Mouse (Mus musculus) cerebellum, adult 2 months (tissue): ENCODE data around the gene L3mbtl3. TPM values are rescaled to one million over a fixed set of nuclear protein-coding genes. Genes with fewer than 3 reads are reported as not detected.

ENCODE experiments used
- DNase-seq, 2 experiments: peaks; one replicate each; pipeline ENCODE4 v3.0.0; 2021
- H3K27ac ChIP-seq: fragments of 200-500 bp; 2 replicates; pipeline ENCODE4 v1.5.1; 2012; ENCODE audit warnings: low read length, control low read depth, inconsistent platforms; ENCODE audit not compliant: insufficient read depth
- H3K27me3 ChIP-seq: fragments of 200-500 bp; 2 replicates; pipeline ENCODE4 v1.6.1; 2012; ENCODE audit warnings: inconsistent platforms, mild to moderate bottlenecking, low read length, moderate library complexity; ENCODE audit not compliant: control insufficient read depth, insufficient read depth
- H3K4me1 ChIP-seq: fragments of 200-500 bp; 2 replicates; pipeline ENCODE4 v1.6.1; 2011; ENCODE audit warnings: low read length; ENCODE audit not compliant: control insufficient read depth, insufficient read depth
- H3K4me3 ChIP-seq: fragments of 200-500 bp; replicated peaks from 2 replicates; pipeline ENCODE3; 2011; ENCODE audit warnings: mild to moderate bottlenecking, low read depth, low read length, control low read depth; ENCODE audit not compliant: insufficient read depth
- CTCF ChIP-seq: fragments of 200-500 bp; IDR thresholded peaks from 2 replicates; pipeline ENCODE4 v1.5.1; 2011; ENCODE audit warnings: low read depth, mild to moderate bottlenecking, control low read depth, low read length, moderate library complexity, borderline replicate concordance; ENCODE audit not compliant: insufficient read depth
- POLR2A ChIP-seq: fragments of 200-500 bp; IDR thresholded peaks from 2 replicates; pipeline ENCODE4 v1.6.1; 2011; ENCODE audit warnings: low read length, control low read depth, borderline replicate concordance; ENCODE audit not compliant: insufficient read depth
- WGBS: fragments of 180-500 bp; shearing (Covaris S2); methylation state at CpG from one replicate; pipeline ENCODE4 v1.1.7; 2018; 5-methylcytosine and 5-hydroxymethylcytosine counted together
- polyA plus RNA-seq: library from polyadenylated mRNA; depleted of rRNA; stranded (reverse); fragments of >200 nt; gene quantifications from 2 replicates; pipeline ENCODE4 v1.2.3, GENCODE M21; 2012

Gene L3mbtl3
- polyA plus RNA-seq, 1 experiment: 8.3 TPM

GRCm38 (mm10) chr10:26351129-26351738 lies 24.5 kb downstream of the L3mbtl3 start:
- no peaks in the 10 kb centered on the region for H3K4me1 ChIP-seq
- H3K4me3 ChIP-seq: no peak overlapping the region
- no peaks in the 10 kb centered on the region for H3K27me3 ChIP-seq
- H3K27ac ChIP-seq: no peak overlapping the region
- TF ChIP-seq POLR2A (no peak), CTCF (no peak)
- DNase-seq: no peak
- WGBS: 87% methylated on average over 7 of the region's 7 CpGs

GRCm38 (mm10) chr10:26350153-26350552 lies 25.6 kb downstream of the L3mbtl3 start:
- TF ChIP-seq CTCF: no peak
- Histone ChIP-seq H3K4me1 (no peaks in the 10 kb centered on the region), H3K27me3 (no peaks in the 10 kb centered on the region), H3K4me3 (no peak overlapping the region), H3K27ac (no peak overlapping the region)
- no peak for DNase-seq
- WGBS: 70% methylated on average over 1 of the region's 1 CpGs

- Histone ChIP-seq H3K4me1 (no peaks in the 10 kb centered on the region), H3K4me3 (no peak overlapping the region), H3K27ac (no peak overlapping the region), H3K27me3 (no peaks in the 10 kb centered on the region)
- TF ChIP-seq CTCF (no peak), POLR2A (no peak)
- no peak for DNase-seq
- 56% methylated on average over 7 of the region's 7 CpGs for WGBS
These were observed 28.2 kb downstream of the L3mbtl3 start for GRCm38 (mm10) chr10:26347614-26348013.

GRCm38 (mm10) chr10:26345879-26346278 lies 29.9 kb downstream of the L3mbtl3 start:
- no peaks in the 10 kb centered on the region for H3K27me3 ChIP-seq
- no peak for TF ChIP-seq CTCF
- 90% methylated on average over 1 of the region's 1 CpGs for WGBS
- no peaks in the 10 kb centered on the region for H3K4me1 ChIP-seq
- no peak overlapping the region for H3K27ac ChIP-seq
- no peak overlapping the region for H3K4me3 ChIP-seq
- DNase-seq: no peak

GRCm38 (mm10) chr10:26337896-26338503 lies 37.8 kb downstream of the L3mbtl3 start:
- Histone ChIP-seq H3K4me1 (no peaks in the 10 kb centered on the region), H3K27ac (no peak overlapping the region), H3K4me3 (no peak overlapping the region), H3K27me3 (no peaks in the 10 kb centered on the region)
- no peak for TF ChIP-seq CTCF
- no peak for TF ChIP-seq POLR2A
- no peak for DNase-seq
- WGBS: 78% methylated on average over 23 of the region's 23 CpGs

- TF ChIP-seq CTCF (no peak), POLR2A (no peak)
- 65% methylated on average over 5 of the region's 5 CpGs for whole genome bisulfite sequencing
- DNase-seq: no peak
- H3K4me1 ChIP-seq: no peaks in the 10 kb centered on the region
- H3K27me3 ChIP-seq: no peaks in the 10 kb centered on the region
- H3K27ac ChIP-seq: no peak overlapping the region
- H3K4me3 ChIP-seq: no peak overlapping the region
These were observed 41.8 kb downstream of the L3mbtl3 start for GRCm38 (mm10) chr10:26333966-26334365.

GRCm38 (mm10) chr10:26332781-26333180 lies 43.0 kb downstream of the L3mbtl3 start:
- no peak overlapping the region for H3K4me3 ChIP-seq
- H3K27ac ChIP-seq: no peak overlapping the region
- no peaks in the 10 kb centered on the region for H3K4me1 ChIP-seq
- 49% methylated on average over 2 of the region's 2 CpGs for WGBS
- DNase-seq: no peak
- TF ChIP-seq CTCF (no peak), POLR2A (no peak)
- no peaks in the 10 kb centered on the region for H3K27me3 ChIP-seq

GRCm38 (mm10) chr10:26328843-26329242 lies 46.9 kb downstream of the L3mbtl3 start:
- H3K27ac ChIP-seq: no peak overlapping the region
- no peaks in the 10 kb centered on the region for H3K27me3 ChIP-seq
- no peak overlapping the region for H3K4me3 ChIP-seq
- WGBS: 56% methylated on average over 3 of the region's 3 CpGs
- no peaks in the 10 kb centered on the region for H3K4me1 ChIP-seq
- TF ChIP-seq CTCF: no peak
- no peak for TF ChIP-seq POLR2A
- DNase-seq: no peak
